Mouse (Mus musculus) kidney, adult 2 months (tissue): ENCODE results near the gene Tinagl1. TPM values are rescaled to one million over a fixed set of nuclear protein-coding genes. Genes with fewer than 3 reads are reported as not detected.

Experiments
- DNase-seq: peaks from one replicate; pipeline ENCODE4 v3.0.0; 2021
- H3K27ac ChIP-seq: fragments of 200-500 bp; 2 replicates; pipeline ENCODE4 v1.5.1; 2012; ENCODE audit warnings: low read depth, low read length, control low read depth, inconsistent platforms; ENCODE audit not compliant: insufficient read depth
- H3K27me3 ChIP-seq: fragments of 200-500 bp; replicated peaks from 2 replicates; pipeline ENCODE4 v1.6.1; 2012; ENCODE audit warnings: mild to moderate bottlenecking, moderate library complexity, low read length, inconsistent platforms; ENCODE audit not compliant: control insufficient read depth, insufficient read depth
- H3K36me3 ChIP-seq: fragments of 200-500 bp; 2 replicates; pipeline ENCODE4 v1.6.1; 2012; ENCODE audit warnings: mild to moderate bottlenecking, moderate library complexity, low read length, inconsistent platforms; ENCODE audit not compliant: control insufficient read depth, insufficient read depth
- H3K4me1 ChIP-seq: fragments of 200-500 bp; 2 replicates; pipeline ENCODE4 v1.6.1; 2011; ENCODE audit warnings: low read length; ENCODE audit not compliant: control insufficient read depth, insufficient read depth
- H3K4me3 ChIP-seq: fragments of 200-500 bp; 2 replicates; pipeline ENCODE4 v1.5.1; 2011; ENCODE audit warnings: mild to moderate bottlenecking, low read depth, low read length, control low read depth; ENCODE audit not compliant: insufficient read depth
- CTCF ChIP-seq: fragments of 200-500 bp; conservative IDR thresholded peaks from 2 replicates; pipeline ENCODE4 v1.5.1; 2011; ENCODE audit warnings: low read depth, mild to moderate bottlenecking, control low read depth, low read length, moderate library complexity, mixed read lengths; ENCODE audit not compliant: insufficient read depth, insufficient read length
- POLR2A ChIP-seq: fragments of 200-500 bp; IDR thresholded peaks from one replicate; pipeline ENCODE4 v1.6.1; 2011; ENCODE audit warnings: low read depth, low read length, control low read depth
- WGBS: fragments of 180-500 bp; shearing (Covaris S2); methylation state at CpG from one replicate; pipeline ENCODE4 v1.1.7; 2018; 5-methylcytosine and 5-hydroxymethylcytosine counted together
- polyA plus RNA-seq: library from polyadenylated mRNA; depleted of rRNA; stranded (reverse); fragments of >200 nt; gene quantifications from 2 replicates; pipeline ENCODE4 v1.2.3, GENCODE M21; 2012

Gene Tinagl1
- polyA plus RNA-seq, 1 experiment = 118 TPM

- Histone ChIP-seq H3K36me3 (no peaks in the 10 kb centered on the region), H3K4me3 (no peak overlapping the region), H3K27ac (peak overlapping the region; percentile 33), H3K27me3 (no peaks in the 10 kb centered on the region), H3K4me1 (peaks cover 48% of the 10 kb centered on the region)
- peak; percentile 62 for DNase-seq
- 68% methylated on average over 8 of the region's 8 CpGs for WGBS
- TF ChIP-seq POLR2A (no peak), CTCF (no peak)
Observed at GRCm38 (mm10) chr4:130166592-130166991, 8.3 kb downstream of the Tinagl1 start.

- H3K27ac ChIP-seq = no peak overlapping the region; the same call in 1 of the 2 replicates
- H3K27me3 ChIP-seq = no peaks in the 10 kb centered on the region
- H3K36me3 ChIP-seq = no peaks in the 10 kb centered on the region
- no peak overlapping the region for H3K4me3 ChIP-seq
- no peak for DNase-seq
- H3K4me1 ChIP-seq = peaks cover 47% of the 10 kb centered on the region
- TF ChIP-seq CTCF (no peak), POLR2A (no peak)
- WGBS = 88% methylated on average over 18 of the region's 18 CpGs
Observed at GRCm38 (mm10) chr4:130166061-130166460, 8.9 kb downstream of the Tinagl1 start.

- DNase-seq = no peak
- H3K4me1 ChIP-seq = peaks cover 33% of the 10 kb centered on the region
- peak overlapping the region; percentile 62 for H3K27ac ChIP-seq
Observed at GRCm38 (mm10) chr4:130164121-130164520, 10.8 kb downstream of the Tinagl1 start.

GRCm38 (mm10) chr4:130163391-130163861, 11.5 kb downstream of the Tinagl1 start:
- Histone ChIP-seq H3K4me1 (peaks cover 26% of the 10 kb centered on the region), H3K27me3 (no peaks in the 10 kb centered on the region), H3K36me3 (no peaks in the 10 kb centered on the region), H3K4me3 (peak overlapping the region; percentile 19; the same call in 1 of the 2 replicates), H3K27ac (peak overlapping the region; percentile 62)
- 14% methylated on average over 20 of the region's 20 CpGs for whole genome bisulfite sequencing
- TF ChIP-seq POLR2A (no peak), CTCF (no peak)
- peak; percentile 74 for DNase-seq

More at GRCm38 (mm10) chr4:130164121-130164520, 10.8 kb downstream of the Tinagl1 start:
- WGBS = 96% methylated on average over 6 of the region's 6 CpGs
- Histone ChIP-seq H3K4me3 (no peak overlapping the region), H3K27me3 (no peaks in the 10 kb centered on the region), H3K36me3 (no peaks in the 10 kb centered on the region)
- TF ChIP-seq CTCF = no peak
- TF ChIP-seq POLR2A = no peak

GRCm38 (mm10) chr4:130161349-130161748, 13.6 kb downstream of the Tinagl1 start:
- no peak for DNase-seq
- no peak overlapping the region for H3K4me3 ChIP-seq
- H3K36me3 ChIP-seq = no peaks in the 10 kb centered on the region
- 65% methylated on average over 4 of the region's 4 CpGs for WGBS
- no peak for TF ChIP-seq CTCF
- TF ChIP-seq POLR2A = no peak
- H3K4me1 ChIP-seq = peaks cover 14% of the 10 kb centered on the region; the same call in 1 of the 2 replicates
- no peaks in the 10 kb centered on the region for H3K27me3 ChIP-seq
- H3K27ac ChIP-seq = no peak overlapping the region

GRCm38 (mm10) chr4:130156812-130157371, 18.0 kb downstream of the Tinagl1 start:
- 61% methylated on average over 12 of the region's 12 CpGs for WGBS
- TF ChIP-seq CTCF (no peak), POLR2A (no peak)
- H3K27ac ChIP-seq = no peak overlapping the region

GRCm38 (mm10) chr4:130154250-130154649, 20.7 kb downstream of the Tinagl1 start:
- Histone ChIP-seq H3K36me3 (no peaks in the 10 kb centered on the region), H3K27ac (no peak overlapping the region), H3K4me1 (no peaks in the 10 kb centered on the region), H3K27me3 (no peaks in the 10 kb centered on the region), H3K4me3 (no peak overlapping the region)
- TF ChIP-seq CTCF = no peak
- TF ChIP-seq POLR2A = no peak
- WGBS = 77% methylated on average over 3 of the region's 3 CpGs
- DNase-seq = no peak

More at GRCm38 (mm10) chr4:130156812-130157371, 18.0 kb downstream of the Tinagl1 start:
- H3K4me1 ChIP-seq = no peaks in the 10 kb centered on the region
- H3K4me3 ChIP-seq = no peak overlapping the region
- no peaks in the 10 kb centered on the region for H3K36me3 ChIP-seq
- no peak for DNase-seq
- H3K27me3 ChIP-seq = no peaks in the 10 kb centered on the region
